Mouse (Mus musculus): ENCODE data around the gene Tchp. TPM values are rescaled to one million over a fixed set of nuclear protein-coding genes. Genes with fewer than 3 reads are reported as not detected.

The Tchp gene
- total RNA-seq, 2 experiments from 2014 or later: 19.7 to 23.8 TPM

DNA sequence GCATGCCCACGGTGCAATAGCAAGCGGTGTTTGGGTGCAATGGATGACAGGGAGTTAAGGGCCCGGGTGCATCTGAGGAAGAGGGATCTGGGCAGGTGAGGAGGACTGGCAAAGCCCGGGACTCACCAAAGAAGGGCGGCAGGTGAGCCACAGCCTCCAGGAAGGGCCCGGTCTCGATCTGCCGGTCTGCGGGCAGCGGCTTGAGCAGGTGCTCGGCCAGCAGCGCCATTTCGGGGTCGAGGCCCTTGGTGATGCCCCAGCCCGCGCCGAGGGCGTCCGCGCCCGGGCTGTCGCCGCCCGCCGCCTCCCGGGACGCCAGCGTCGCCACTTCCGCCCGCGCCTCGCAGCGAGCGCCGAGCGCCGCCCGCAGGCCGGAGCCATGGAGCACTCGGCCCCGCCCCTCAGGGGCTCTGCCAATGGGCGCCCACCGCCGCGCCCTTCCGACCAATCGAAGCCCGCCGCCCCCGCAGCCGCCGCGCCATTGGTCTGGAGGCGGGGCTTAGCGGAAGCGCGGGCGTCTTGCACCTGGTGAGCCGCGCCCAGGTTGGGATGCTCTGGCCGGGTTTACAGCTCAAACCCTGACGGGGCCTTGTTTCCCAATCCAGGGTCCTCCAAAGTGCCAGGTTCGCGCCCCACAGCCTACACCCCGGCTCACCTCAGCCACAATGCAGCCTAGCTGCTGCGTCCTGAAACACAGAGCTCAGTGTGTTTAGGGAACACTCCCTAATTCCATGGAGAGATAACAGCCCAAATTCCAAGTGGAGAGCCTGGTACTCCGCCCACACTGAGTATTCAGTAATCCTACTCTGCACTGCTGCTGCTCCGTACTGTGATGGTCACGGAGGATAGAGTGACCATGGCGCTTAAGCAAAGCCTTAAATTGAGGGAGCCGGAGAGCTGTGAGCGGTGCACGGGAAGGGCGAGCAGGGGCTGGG lies 16.7 kb upstream of the Tchp start, which contains the start of gene Gltp:
Gene Gltp, minus strand, starts transcription at position 352 of the 935 bp plus-strand sequence.
- peak; percentile 97 for ATAC-seq (replicated peaks; ENCODE audit: low FRiP score, poor library complexity, severe bottlenecking)

DNA sequence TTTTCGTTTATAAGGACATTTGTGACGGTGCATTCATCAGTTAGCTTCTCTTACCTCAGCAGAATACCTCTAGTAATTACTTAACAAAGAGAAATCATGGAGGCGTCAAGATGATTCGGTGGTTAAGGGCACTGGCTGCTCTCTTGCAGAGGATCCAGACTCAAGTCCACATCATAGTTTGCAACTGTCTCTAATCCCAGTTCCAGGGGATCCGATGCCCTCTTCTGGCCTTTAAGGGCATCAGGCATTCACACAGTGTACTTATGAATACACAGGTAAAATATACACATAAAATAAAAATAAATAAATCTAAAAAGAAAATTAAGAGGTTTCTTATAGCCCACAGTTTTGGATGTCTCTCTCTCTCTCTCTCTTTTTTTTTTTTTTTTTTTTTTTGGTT lies 11.8 kb upstream of the Tchp start:
- no peak for ATAC-seq (replicated peaks; ENCODE audit: low FRiP score, poor library complexity, severe bottlenecking)

DNA sequence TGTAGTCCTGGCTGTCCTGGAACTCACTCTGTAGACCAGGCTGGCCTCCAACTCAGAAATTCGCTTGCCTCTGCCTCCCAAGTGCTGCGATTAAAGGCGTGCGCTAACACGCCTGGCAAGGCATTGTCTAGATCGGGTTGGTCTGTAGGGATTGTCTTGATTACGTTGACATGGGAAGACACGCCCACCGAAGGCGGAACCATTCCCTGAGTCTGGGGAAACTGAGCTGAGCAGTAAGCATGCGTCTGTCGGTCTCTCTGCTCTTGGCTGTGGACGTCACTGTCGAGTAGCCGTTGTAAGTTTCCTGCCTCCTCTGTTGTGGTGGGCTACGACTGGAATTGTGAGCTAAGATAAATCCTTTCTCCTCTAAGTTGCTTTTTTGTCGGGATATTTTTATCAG lies 10.6 kb upstream of the Tchp start:
- ATAC-seq (replicated peaks; ENCODE audit: low FRiP score, poor library complexity, severe bottlenecking): no peak

DNA sequence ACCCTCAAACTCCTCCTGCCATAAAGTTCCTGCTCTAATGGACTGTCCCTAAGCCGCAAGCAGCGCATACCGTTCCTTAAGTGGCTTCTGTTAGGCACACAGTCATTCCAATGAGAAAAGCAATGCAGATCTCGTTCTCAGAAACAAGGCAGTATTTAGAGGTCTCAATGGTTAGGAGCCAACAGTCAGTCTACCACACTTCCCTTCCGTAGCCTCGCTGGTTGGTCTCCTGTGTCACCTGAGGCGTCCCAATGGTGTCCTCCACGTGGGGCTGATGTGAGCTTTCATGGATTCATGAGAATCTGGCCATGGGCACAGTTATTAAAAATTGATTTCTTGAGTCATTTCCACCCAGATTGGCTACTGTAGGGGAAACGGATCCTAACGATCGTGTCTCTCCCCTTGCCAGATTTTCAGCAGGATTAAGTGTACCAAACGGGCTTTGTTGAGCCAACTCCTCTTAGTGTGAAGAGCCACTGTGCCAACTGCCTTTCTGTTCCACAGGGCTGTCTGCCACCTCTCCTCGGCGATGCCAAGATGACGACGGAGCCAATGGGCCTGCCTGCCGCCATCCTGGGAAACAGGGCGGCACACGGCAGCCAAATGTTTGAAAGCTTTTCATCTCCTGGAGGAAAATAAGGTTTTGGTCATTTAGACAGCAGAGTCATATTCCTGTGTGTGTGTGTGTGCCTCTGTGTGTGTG lies 9.4 kb upstream of the Tchp start:
- ATAC-seq (replicated peaks; ENCODE audit: low FRiP score, poor library complexity, severe bottlenecking): no peak

DNA sequence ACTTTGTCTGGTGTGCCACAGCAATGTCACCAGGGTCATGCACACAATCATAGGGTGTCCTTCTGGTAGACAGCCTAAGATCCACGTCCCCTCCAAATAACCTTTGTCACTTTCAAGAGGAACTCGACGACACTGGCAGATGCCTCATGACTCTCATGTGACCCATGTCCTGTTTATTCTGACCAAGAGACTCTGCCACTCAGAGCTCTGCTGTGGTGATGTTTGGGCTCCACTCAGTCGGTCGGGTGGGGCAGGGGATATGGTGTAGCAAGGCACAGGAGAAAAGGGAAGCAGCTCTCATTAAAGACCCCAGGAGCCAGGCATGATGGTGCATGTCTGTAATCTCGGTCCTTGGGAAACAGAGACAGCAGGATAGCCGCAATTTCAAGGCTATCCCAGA lies 8.5 kb upstream of the Tchp start:
- ATAC-seq (replicated peaks; ENCODE audit: low FRiP score, poor library complexity, severe bottlenecking): no peak

DNA sequence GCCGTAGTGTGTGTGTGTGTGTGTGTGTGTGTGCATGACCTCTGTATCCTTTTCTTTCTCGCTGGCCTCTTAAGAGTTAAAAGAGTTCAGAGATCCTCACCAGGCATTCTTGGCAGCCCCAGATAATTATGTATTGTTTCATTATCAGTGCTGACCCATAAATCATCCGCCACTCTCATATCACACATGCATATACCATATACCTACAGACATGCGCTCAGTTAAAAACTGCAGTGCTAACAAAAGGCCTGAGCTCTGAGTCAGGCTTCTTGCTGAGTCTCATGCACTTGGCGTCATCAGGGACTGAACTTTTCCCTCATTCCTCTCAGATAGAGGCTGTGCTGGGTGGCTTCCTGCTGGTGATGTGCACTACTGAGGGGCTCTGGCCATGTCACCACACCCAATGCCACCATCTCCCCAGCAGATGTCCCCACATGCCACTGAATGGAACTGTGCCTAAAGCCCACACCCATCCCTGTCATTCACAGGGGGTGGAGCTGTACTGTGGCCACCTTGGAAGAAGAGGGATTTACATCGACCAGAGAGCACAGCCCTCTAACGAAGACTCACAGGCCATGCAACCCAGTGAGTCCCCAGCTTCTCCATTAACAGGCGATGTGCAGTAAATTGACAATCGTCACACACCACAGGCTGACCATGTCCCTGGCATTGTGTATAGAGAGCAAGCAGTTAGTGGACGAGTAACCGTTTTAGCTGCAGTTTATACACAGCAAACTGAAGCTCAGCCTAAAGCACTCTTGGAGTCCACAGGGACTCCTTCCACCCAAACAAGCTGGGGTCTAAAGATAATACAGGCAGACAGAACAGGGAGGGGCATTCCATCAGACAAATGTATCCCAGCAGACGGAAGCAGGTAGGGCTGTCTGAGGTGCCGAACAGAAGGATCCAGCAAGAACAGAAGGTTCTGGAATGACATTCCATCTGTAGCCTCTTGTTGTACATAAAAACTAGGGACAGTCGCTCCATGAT lies 4.9 kb upstream of the Tchp start:
- peak; percentile 56; the same call in 1 of the 2 replicates for ATAC-seq (replicated peaks; ENCODE audit: low FRiP score, poor library complexity, severe bottlenecking)

DNA sequence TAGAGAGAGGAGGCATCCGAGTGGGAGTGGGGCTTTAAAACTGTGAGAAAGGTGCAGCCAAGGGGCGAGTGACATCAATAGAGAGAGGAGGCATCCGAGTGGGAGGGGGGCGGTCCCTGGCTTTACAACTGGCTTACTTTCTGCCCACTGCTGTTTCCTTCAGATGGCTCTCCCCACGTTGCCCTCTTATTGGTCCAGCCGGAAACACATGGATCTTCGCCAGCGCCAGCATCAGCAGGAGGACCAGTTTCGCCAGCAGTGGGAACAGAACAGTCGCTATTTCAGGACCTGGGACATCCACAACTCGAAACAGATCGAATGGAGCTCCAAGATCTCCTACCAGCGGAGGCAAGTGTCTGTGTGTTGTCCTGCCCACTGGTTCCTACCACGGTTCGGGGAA lies 931 bp downstream of the Tchp start:
- no peak for ATAC-seq (replicated peaks; ENCODE audit: low FRiP score, poor library complexity, severe bottlenecking)

DNA sequence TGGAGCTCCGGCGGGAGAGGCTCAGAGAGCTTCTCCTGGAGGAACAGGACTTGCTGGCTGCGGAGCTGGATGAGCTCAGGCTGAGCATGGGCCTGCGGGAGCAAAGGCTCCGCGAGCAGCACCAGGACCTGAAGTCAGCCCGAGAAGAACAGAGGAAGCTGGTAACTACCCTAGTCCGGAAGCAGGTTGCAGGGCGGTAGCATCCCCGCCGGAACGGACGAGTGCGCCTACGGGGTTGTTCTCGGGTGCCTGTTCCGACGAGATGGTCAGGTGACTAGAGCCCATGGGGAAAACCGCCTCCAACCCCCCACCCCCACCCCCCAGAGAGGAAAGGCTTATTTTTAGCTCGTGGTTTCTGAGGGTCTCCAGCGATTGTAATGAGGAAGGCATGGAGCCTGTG lies 1.8 kb downstream of the Tchp start:
- no peak for ATAC-seq (replicated peaks; ENCODE audit: low FRiP score, poor library complexity, severe bottlenecking)

DNA sequence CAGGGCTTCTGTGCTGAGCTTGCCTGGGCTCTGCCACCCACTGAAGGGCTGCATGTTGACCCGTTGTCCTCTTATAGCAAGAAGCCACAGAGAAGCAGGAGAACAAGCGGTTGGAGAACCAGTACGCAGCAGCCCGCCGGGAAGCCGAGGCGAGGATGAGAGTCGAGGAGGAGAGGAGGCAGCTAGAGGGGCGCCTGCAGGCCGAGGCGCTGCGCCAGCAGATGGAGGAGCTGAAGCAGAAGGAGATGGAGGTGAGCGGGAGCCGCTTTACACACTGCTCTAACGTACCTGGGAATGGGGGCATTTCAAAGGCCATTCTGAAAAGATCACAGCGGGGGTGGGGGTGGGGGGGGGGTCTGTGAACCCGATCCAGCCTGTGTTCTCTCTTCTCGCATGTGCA lies 7.0 kb downstream of the Tchp start:
- no peak for ATAC-seq (replicated peaks; ENCODE audit: low FRiP score, poor library complexity, severe bottlenecking)

DNA sequence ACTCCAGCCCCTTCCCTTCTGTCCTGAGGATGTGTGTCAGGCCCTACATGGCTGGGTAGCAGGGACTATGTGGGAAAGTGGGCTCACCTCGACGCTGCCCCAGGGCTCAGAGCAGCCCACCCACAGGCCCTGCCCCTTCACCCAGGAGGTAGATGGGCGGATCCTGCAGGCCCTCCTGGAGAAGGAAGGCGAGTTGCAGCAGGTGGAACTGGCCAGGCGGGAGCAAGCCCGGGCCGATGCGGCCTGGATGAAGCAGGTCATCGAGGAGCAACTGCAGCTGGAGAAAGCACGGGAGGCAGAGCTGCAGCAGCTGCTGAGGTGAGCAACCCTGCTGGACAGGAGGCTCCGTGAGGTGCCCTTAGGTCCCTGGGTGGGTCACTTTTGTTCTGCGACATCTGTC lies 9.7 kb downstream of the Tchp start:
- ATAC-seq (replicated peaks; ENCODE audit: low FRiP score, poor library complexity, severe bottlenecking): no peak

DNA sequence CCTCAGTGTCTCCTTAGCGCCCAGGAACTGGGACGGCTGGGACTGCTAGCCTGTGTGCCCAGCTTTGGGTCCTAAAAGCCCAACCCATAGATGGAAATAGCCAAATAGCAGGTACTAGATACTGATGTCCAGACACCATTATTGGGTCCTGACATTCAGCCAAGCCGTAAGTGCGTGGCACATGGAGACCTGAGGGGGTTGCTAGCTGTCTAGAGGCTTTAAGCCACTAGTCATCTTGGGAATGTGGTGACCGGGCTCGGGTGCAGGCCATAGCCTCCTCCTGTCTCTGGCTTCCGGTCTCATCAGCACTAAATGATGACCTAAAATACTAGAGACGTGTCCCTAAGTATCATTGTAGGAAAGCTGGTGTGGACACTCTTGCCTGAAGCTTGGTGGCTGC lies 10.4 kb downstream of the Tchp start:
- ATAC-seq (replicated peaks; ENCODE audit: low FRiP score, poor library complexity, severe bottlenecking): no peak

DNA sequence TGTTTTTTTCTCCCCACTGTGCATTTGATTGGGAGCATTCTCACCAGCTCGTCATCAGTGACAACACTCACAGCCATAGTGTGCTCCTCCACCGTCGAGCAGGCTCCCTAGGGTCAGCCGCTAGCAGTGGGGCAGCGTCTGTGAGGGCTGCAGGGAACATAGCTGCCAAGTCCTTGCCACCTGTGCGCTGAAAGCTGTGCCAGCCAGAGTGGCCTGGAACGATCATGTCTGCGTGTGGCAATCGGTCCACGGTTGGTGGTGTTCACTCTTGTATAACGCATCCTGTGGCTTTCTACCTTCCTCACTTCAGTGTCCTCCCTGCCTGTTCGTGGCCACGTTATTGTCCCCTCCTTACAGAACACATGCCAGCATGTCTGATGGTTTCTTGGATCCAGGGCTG lies 10.9 kb downstream of the Tchp start:
- ATAC-seq (replicated peaks; ENCODE audit: low FRiP score, poor library complexity, severe bottlenecking): no peak

DNA sequence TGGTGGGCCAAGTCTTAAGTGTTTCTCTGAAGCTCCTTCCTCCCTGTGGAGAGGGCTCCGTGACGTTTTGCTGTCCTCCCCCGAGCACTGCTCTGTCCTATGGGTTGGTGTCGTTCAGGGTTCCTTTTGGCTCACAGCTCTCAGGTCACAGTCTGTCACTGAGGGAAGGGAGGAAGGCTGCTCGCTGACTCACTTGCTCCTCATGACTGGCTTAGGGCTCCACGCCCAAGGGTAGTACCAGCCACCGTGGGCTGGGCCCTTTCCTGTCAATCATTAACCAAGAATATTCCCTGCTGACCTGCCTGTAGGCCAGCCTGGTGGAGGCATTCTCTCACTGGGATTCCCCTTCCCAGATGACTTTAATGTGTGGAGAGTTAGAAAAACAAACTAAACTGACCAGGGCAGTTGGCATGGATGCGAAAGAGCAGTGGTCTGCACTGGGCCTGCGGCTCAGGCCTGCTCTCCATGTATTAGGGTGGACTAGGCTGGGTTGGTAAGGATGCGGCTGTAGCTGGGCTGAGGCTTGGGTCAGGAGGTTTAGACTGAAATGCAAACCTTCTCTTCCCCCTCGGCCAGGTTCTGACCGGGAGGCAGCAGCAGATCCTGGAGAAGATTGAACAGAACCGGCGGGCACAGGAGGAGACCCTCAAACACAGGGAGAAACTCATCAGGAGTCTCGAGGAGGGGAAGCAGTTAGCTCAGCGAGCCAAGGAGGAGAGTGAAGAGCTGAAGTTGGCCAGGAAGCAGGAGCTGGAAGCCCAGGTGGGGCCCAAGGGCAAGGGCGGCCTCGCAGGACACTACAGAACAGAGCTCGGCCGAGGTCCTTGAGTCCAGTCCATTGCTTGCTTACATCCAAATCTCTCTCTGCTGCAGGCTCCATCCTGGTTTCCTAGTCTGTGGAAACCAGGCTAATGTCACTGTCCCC lies 11.7 kb downstream of the Tchp start:
- ATAC-seq (replicated peaks; ENCODE audit: low FRiP score, poor library complexity, severe bottlenecking): no peak

DNA sequence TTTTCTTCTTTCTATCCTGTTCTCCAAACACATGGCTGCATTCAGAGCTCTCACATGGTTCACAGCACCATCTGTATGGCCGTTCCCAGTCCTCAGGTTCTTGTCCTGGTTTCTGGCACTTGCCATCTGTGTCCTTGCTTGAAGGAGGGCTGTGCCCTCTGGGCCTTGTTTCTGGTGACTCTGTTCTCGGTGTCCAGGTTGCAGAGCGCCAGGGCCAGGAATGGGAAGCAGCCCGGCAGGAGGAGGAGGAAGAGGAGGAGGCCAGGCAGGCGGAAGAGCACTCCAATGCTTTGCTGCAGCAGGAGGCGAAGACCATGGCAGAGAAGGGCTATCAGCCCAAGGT lies 12.3 kb downstream of the Tchp start:
- no peak for ATAC-seq (replicated peaks; ENCODE audit: low FRiP score, poor library complexity, severe bottlenecking)

DNA sequence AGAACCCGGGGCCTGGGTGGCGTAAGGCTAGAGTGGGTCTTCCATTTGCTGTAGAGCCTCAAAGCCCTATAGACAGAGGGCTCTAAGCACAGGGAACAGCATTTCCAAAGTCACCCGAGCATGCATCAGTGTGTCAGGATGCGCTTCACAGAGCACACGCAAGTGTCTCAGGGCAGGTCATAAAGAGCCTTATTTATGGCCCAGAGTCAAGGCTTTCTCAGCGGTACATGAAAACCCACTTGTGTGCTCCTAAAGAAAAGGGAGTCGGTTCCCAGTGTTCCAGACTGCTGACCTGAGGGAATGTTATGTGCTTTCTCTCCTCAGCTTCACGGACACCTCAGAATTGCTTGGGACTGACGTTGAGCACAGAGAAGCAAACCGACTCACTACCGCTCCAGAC lies 13.2 kb downstream of the Tchp start:
- ATAC-seq (replicated peaks; ENCODE audit: low FRiP score, poor library complexity, severe bottlenecking): no peak

DNA sequence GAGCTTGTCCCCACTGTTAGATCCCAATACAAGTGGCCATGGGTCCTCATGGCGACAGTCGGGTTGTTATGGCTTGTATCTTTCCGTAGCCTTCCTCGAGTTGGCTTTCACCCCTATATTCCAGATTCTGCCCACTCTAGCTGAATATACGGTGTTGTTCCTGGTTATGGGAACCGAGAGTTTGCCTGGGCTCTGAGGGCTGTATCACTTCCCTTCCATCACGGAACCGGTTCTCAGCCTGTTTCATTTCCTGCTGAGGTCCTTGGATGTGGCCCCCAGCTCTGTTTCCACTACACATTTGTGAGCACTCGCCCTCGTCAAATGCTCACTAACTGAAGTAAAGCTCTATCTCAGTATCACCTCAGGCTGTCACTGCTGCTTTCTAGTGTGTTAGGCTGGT lies 14.4 kb downstream of the Tchp start:
- ATAC-seq (replicated peaks; ENCODE audit: low FRiP score, poor library complexity, severe bottlenecking): no peak

DNA sequence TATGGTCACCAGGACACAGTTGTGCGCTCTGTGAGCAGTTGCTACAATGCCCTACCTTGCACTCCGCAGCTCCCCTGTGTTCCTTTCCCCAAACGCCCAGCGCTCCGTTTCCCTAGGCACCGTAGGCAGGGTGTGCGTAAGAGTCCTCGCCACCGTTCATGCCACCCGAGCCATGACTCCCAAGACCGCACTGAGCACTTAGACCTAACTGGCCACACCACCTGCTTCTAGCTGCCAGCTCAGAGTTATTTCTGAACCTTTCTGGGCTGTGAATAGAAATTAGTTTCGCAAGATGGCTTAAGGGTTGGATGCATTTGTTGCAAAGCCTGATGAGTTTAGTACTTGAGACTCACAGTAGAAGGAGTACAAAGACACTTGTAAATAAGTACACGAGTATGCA lies 15.3 kb downstream of the Tchp start:
- no peak for ATAC-seq (replicated peaks; ENCODE audit: low FRiP score, poor library complexity, severe bottlenecking)

DNA sequence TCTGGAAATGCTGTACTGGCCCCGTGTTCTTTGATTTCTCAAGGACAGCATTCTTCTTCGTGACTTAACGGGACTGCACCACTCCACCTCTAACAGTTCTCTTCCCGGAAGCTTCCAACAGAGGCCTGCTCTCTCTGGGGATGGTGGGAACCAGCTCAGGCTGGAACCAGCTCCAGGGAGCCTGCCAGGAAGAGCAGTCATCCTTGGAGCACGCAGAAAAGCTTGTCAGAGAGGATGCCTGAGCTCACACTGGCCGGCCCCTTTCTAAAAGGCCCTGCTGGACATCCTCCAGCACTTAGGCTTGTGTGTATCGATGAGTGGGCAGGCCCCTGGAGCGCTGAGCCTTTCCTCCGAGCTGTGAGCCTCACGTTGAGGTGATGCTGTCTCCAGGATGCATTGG lies 20.6 kb downstream of the Tchp start:
- ATAC-seq (replicated peaks; ENCODE audit: low FRiP score, poor library complexity, severe bottlenecking): no peak

DNA sequence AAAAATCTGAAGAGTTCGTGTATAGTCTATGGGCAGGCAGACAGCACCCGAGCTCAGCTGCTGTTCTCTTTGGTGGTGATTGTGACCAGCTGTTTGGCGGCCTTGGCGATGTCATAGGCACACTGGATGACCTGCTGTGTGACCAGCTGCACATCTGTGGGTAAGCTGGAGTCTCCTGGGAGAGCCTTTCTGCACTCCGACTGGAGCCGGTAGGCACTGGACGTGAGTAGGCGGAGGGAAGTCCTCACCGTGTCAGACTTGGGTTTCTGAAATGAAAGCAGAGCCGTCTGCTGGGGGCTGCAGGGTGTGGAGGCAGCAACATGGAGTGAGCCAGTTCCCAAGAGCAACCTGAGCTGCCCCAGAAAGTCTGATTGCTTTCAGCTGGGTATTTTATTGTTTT lies 22.6 kb downstream of the Tchp start:
- no peak for ATAC-seq (replicated peaks; ENCODE audit: low FRiP score, poor library complexity, severe bottlenecking)
